Mouse (Mus musculus): ENCODE measurements at regions not wholly inside any gene's neighbourhood (a gene's known extent, or its start where the extent isn't known, plus 50 kb on each side); places are given as distances from the start of the nearest gene placed in this dataset.

DNA sequence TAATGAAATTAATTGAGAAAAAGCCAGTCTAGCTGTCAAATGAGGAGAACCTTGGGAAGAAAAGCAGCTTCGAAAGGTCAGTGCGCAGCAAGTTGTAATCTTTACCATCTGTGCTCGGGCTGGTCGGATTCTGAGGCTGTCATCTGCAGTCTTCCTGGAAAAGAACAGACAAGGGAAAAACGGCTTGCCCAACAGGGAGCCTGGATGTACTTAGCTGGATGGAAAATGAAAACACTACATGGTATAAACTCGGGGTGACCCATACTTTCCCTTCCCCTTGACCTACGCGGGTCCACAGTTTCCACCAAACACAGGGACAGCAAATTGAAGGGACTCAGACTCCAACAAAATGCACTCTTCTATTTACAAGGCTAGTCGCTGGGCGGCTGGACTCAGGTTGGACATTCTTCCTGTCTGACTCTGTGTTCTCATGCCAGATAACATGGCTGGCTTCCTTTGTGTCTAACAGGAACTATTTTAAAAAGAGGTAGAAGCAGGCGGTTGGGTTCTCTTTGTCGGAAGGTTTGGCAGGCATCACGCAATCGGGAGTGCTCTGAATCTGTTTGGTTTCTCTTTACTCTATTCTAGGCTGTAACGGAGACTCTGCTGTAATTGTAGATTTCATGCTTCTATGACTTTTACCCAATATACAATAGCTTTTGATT, 648.5 kb downstream of the Epha4 start:
- TF ChIP-seq CTCF (IDR thresholded peaks at IDR 0.05; ENCODE audit: low read depth) = no peak
- TF ChIP-seq EP300 (IDR thresholded peaks at IDR 0.05; ENCODE audit: low read depth) = no peak

All from liver, postnatal 0 days (tissue).